Mouse (Mus musculus) MEL (cell line): Measurements from ENCODE around the gene Coq10b. TPM values are rescaled to one million over a fixed set of nuclear protein-coding genes. Genes with fewer than 3 reads are reported as not detected.

Experiments
- DNase-seq: peaks from one replicate; pipeline ENCODE4 v3.0.0; 2011; ENCODE audit warnings: low read depth, low spot score
- H3K27ac ChIP-seq: 2 replicates; pipeline ENCODE4 v1.5.1; 2012; ENCODE audit warnings: low read depth, mild to moderate bottlenecking, control low read depth, low read length, moderate library complexity; ENCODE audit not compliant: control insufficient read depth
- H3K27me3 ChIP-seq, 2 experiments: fragments of 150-350 bp in 1 of 2; sonication (generic) in 1 of 2; 2 replicates each; pipeline ENCODE4 v1.6.1; 2012; ENCODE audit warnings: low read length in 2 of 2, mild to moderate bottlenecking in 2 of 2, improper control_type of control experiment in 1 of 2, moderate library complexity in 1 of 2; ENCODE audit not compliant: insufficient read depth in 2 of 2, control insufficient read depth in 1 of 2
- H3K36me3 ChIP-seq, 2 experiments: 2 replicates each; pipeline ENCODE4 v1.6.1; 2012 to 2014; ENCODE audit warnings: low read length in 2 of 2, improper control_type of control experiment in 1 of 2, inconsistent platforms in 1 of 2, mild to moderate bottlenecking in 1 of 2; ENCODE audit not compliant: insufficient read depth in 2 of 2, control insufficient read depth in 1 of 2
- H3K4me1 ChIP-seq, 2 experiments: fragments of 150-350 bp in 1 of 2; sonication (generic) in 1 of 2; 2 replicates each; pipeline ENCODE4 v1.6.1; 2012; ENCODE audit warnings: low read length in 2 of 2, improper control_type of control experiment in 1 of 2, mild to moderate bottlenecking in 1 of 2; ENCODE audit not compliant: insufficient read depth in 2 of 2, control insufficient read depth in 1 of 2
- H3K4me3 ChIP-seq, 2 experiments: fragments of 150-350 bp in 1 of 2; sonication (generic) in 1 of 2; 2 replicates each; pipeline ENCODE4 v1.5.1; 2012; ENCODE audit warnings: low read depth in 2 of 2, low read length in 2 of 2, mild to moderate bottlenecking in 2 of 2, moderate library complexity in 2 of 2, control low read depth in 1 of 2, improper control_type of control experiment in 1 of 2; ENCODE audit not compliant: control insufficient read depth in 1 of 2, insufficient read depth in 1 of 2
- H3K79me2 ChIP-seq: 2 replicates; pipeline ENCODE4 v1.6.1; 2012; ENCODE audit warnings: mild to moderate bottlenecking, low read length, moderate library complexity; ENCODE audit not compliant: control insufficient read depth, poor library complexity, insufficient read depth
- H3K9ac ChIP-seq: 2 replicates; pipeline ENCODE4 v1.6.1; 2012; ENCODE audit warnings: low read depth, mild to moderate bottlenecking, control low read depth, low read length, moderate library complexity; ENCODE audit not compliant: control insufficient read depth, poor library complexity, severe bottlenecking
- H3K9me3 ChIP-seq: fragments of 150-350 bp; sonication (generic); replicated peaks from 2 replicates; pipeline ENCODE4 v1.6.1; 2012; ENCODE audit warnings: mild to moderate bottlenecking, low read length, improper control_type of control experiment, moderate library complexity; ENCODE audit not compliant: insufficient read depth
- BHLHE40 ChIP-seq: IDR thresholded peaks from 2 replicates; pipeline ENCODE4 v1.6.1; 2012; ENCODE audit warnings: low read depth, mild to moderate bottlenecking, inconsistent platforms, low read length, improper control_type of control experiment, borderline replicate concordance
- CHD1 ChIP-seq: IDR thresholded peaks from 2 replicates; pipeline ENCODE4 v1.6.1; 2012; ENCODE audit warnings: low read depth, mild to moderate bottlenecking, inconsistent platforms, low read length, improper control_type of control experiment
- CHD2 ChIP-seq: IDR thresholded peaks from 2 replicates; pipeline ENCODE4 v1.6.1; 2011; ENCODE audit warnings: low read length, improper control_type of control experiment
- CTCF ChIP-seq, 3 experiments: IDR thresholded peaks in 2 of 3; conservative IDR thresholded peaks in 1 of 3; 2 replicates each; pipeline ENCODE4 v1.5.1; 2011 to 2012; ENCODE audit warnings: low read length in 3 of 3, low read depth in 2 of 3, mild to moderate bottlenecking in 2 of 3, improper control_type of control experiment in 1 of 3, inconsistent platforms in 1 of 3, mixed read lengths in 1 of 3, moderate library complexity in 1 of 3; ENCODE audit not compliant: control insufficient read depth in 1 of 3, insufficient read depth in 1 of 3, poor library complexity in 1 of 3, severe bottlenecking in 1 of 3
- E2F4 ChIP-seq: IDR thresholded peaks from 2 replicates; pipeline ENCODE4 v1.6.1; 2011; ENCODE audit warnings: low read depth, low read length, improper control_type of control experiment, borderline replicate concordance
- GABPA ChIP-seq: IDR thresholded peaks from 2 replicates; pipeline ENCODE4 v1.6.1; 2012; ENCODE audit warnings: low read depth, mild to moderate bottlenecking, inconsistent platforms, low read length, improper control_type of control experiment, moderate library complexity
- GATA1 ChIP-seq: IDR thresholded peaks from 2 replicates; pipeline ENCODE4 v1.6.1; 2011; ENCODE audit warnings: low read depth, low read length, improper control_type of control experiment
- JUND ChIP-seq: IDR thresholded peaks from 2 replicates; pipeline ENCODE4 v1.6.1; 2011; ENCODE audit warnings: low read depth, mild to moderate bottlenecking, improper control_type of control experiment, low read length
- KAT2A ChIP-seq: conservative IDR thresholded peaks from 2 replicates; pipeline ENCODE4 v1.6.1; 2012; ENCODE audit warnings: low read depth, low read length, improper control_type of control experiment, inconsistent platforms
- MAZ ChIP-seq: IDR thresholded peaks from 2 replicates; pipeline ENCODE4 v1.6.1; 2012; ENCODE audit warnings: low read depth, mild to moderate bottlenecking, inconsistent platforms, low read length, improper control_type of control experiment
- MEF2A ChIP-seq: IDR thresholded peaks from 2 replicates; pipeline ENCODE4 v1.6.1; 2014; ENCODE audit warnings: low read depth, mild to moderate bottlenecking, inconsistent platforms, low read length, improper control_type of control experiment; ENCODE audit not compliant: poor library complexity, insufficient replicate concordance, severe bottlenecking; ENCODE audit errors: extremely low read depth
- MXI1 ChIP-seq: IDR thresholded peaks from 2 replicates; pipeline ENCODE4 v1.6.1; 2011; ENCODE audit warnings: mild to moderate bottlenecking, low read depth, low read length, improper control_type of control experiment
- MYC ChIP-seq: IDR thresholded peaks from 2 replicates; pipeline ENCODE4 v1.6.1; 2011; ENCODE audit warnings: low read depth, mild to moderate bottlenecking, low read length, improper control_type of control experiment, moderate library complexity
- NRF1 ChIP-seq: IDR thresholded peaks from 2 replicates; pipeline ENCODE4 v1.6.1; 2014; ENCODE audit warnings: low read depth, mild to moderate bottlenecking, inconsistent platforms, low read length, improper control_type of control experiment, moderate library complexity; ENCODE audit not compliant: poor library complexity, insufficient read depth, severe bottlenecking
- POLR2A ChIP-seq, 2 experiments: IDR thresholded peaks; 2 replicates each; pipeline ENCODE4 v1.6.1; 2011 to 2012; ENCODE audit warnings: low read length in 2 of 2, mild to moderate bottlenecking in 2 of 2, control low read depth in 1 of 2, improper control_type of control experiment in 1 of 2, low read depth in 1 of 2, moderate library complexity in 1 of 2; ENCODE audit not compliant: control insufficient read depth in 1 of 2, insufficient read depth in 1 of 2, poor library complexity in 1 of 2
- POLR2AphosphoS5 ChIP-seq: IDR thresholded peaks from 2 replicates; pipeline ENCODE4 v1.6.1; 2012; ENCODE audit warnings: low read depth, borderline replicate concordance, mild to moderate bottlenecking, inconsistent platforms, low read length, moderate library complexity, mixed read lengths
- RCOR1 ChIP-seq: IDR thresholded peaks from 2 replicates; pipeline ENCODE4 v1.6.1; 2012; ENCODE audit warnings: low read depth, mild to moderate bottlenecking, inconsistent platforms, low read length, improper control_type of control experiment
- SMC3 ChIP-seq: IDR thresholded peaks from 2 replicates; pipeline ENCODE4 v1.6.1; 2011; ENCODE audit warnings: low read depth, low read length, improper control_type of control experiment
- TAL1 ChIP-seq: IDR thresholded peaks from 2 replicates; pipeline ENCODE4 v1.6.1; 2012; ENCODE audit warnings: mild to moderate bottlenecking, inconsistent platforms, low read length, moderate library complexity, mixed read lengths
- USF1 ChIP-seq: IDR thresholded peaks from 2 replicates; pipeline ENCODE4 v1.6.1; 2014; ENCODE audit warnings: low read depth, mild to moderate bottlenecking, inconsistent platforms, low read length, improper control_type of control experiment, moderate library complexity
- USF2 ChIP-seq, 2 experiments: IDR thresholded peaks; 2 replicates each; pipeline ENCODE4 v1.6.1; 2011 to 2012; ENCODE audit warnings: improper control_type of control experiment in 2 of 2, low read length in 2 of 2, borderline replicate concordance in 1 of 2, inconsistent platforms in 1 of 2, low read depth in 1 of 2, mild to moderate bottlenecking in 1 of 2; ENCODE audit not compliant: insufficient read depth in 1 of 2
- ZC3H11A ChIP-seq: IDR thresholded peaks from 2 replicates; pipeline ENCODE4 v1.6.1; 2012; ENCODE audit warnings: low read depth, mild to moderate bottlenecking, inconsistent platforms, low read length, improper control_type of control experiment
- ZKSCAN1 ChIP-seq: IDR thresholded peaks from 2 replicates; pipeline ENCODE4 v1.6.1; 2012; ENCODE audit warnings: low read depth, mild to moderate bottlenecking, inconsistent platforms, low read length, improper control_type of control experiment, moderate library complexity
- ZMIZ1 ChIP-seq: IDR thresholded peaks from 2 replicates; pipeline ENCODE4 v1.6.1; 2012; ENCODE audit warnings: low read depth, mild to moderate bottlenecking, inconsistent platforms, low read length, improper control_type of control experiment, moderate library complexity
- polyA plus RNA-seq, 2 experiments: library from polyadenylated mRNA; stranded (reverse) in 1 of 2; unstranded in 1 of 2; fragments of >175 nt in 1 of 2; fragments of >200 nt in 1 of 2; gene quantifications; 2 replicates each; pipeline versions ENCODE4 v1.2.1 to v1.2.4; 2012; ENCODE audit warnings: low replicate concordance in 2 of 2, low read depth in 1 of 2; ENCODE audit not compliant: insufficient read length in 2 of 2, insufficient read depth in 1 of 2, missing spikeins in 1 of 2
- total RNA-seq: library from RNA; depleted of rRNA; stranded (reverse); fragments of 300-350 nt; gene quantifications from 2 replicates; pipeline ENCODE4 v1.2.3, GENCODE M21; 2012

Gene Coq10b
- total and polyA plus RNA-seq, 3 experiments = 9.8 to 84.6 (median 13.4) TPM

DNA sequence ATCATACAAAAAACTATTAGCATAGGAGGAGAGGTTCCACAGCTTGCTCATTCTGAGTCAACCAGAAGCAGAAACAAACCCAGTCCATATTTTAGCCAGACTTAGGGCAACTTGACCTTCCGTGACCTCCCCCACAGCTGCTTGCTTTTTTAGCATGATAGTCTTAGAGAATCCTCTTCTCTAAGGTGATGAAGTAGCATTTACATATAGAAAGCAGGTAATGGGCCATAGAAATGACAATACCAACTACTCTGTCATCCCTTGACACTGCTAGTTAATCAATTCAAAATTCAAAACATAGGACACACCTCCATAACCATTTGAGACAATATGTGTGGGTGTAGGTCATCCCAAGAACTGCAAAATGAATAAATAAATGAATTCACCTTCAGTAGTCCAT lies 12.6 kb upstream of the Coq10b start:
- H3K9ac ChIP-seq = no peak overlapping the region
- no peaks in the 10 kb centered on the region for H3K4me1 ChIP-seq
- no peaks in the 10 kb centered on the region for H3K36me3 ChIP-seq
- no peak overlapping the region for H3K27ac ChIP-seq
- no peak for DNase-seq
- H3K4me3 ChIP-seq = no peak overlapping the region
- no peaks in the 10 kb centered on the region for H3K79me2 ChIP-seq
- TF ChIP-seq ZMIZ1 (no peak), NRF1 (no peak), USF1 (no peak), CHD1 (no peak), KAT2A (no peak), SMC3 (no peak), MEF2A (no peak), POLR2AphosphoS5 (no peak), RCOR1 (no peak), CTCF (IDR thresholded peaks at IDR 0.05 in 2 of 3, conservative IDR thresholded peaks at IDR 0.05 in 1 of 3; ENCODE audit: control insufficient read depth in 1 of 3, insufficient read depth in 1 of 3, low read depth in 2 of 3, low read length in 3 of 3, poor library complexity in 1 of 3, severe bottlenecking in 1 of 3) (no peak), ZC3H11A (no peak), GATA1 (no peak), MYC (no peak), CHD2 (no peak)
- no peaks in the 10 kb centered on the region; a peak in 1 of 4 replicates for H3K27me3 ChIP-seq
- no peaks in the 10 kb centered on the region for H3K9me3 ChIP-seq

DNA sequence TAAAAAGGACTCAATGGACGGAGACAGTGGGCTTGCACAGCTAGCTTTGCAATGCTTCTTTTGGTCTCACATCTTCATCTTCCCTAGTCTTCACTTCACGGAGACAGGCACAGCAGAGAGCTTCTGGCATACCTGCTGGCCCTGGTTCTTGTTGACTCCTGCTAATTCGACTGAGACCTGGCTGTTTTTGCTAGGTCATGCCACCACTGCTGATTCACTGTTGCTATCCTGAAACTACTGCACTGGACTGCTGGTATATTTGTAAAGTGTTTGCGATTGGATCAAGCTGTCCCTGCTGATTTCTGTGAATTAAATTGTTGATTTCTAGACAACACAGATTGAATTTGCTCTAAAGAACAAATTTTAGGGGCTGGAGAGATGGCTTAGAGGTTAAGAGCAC lies 10.9 kb upstream of the Coq10b start:
- Histone ChIP-seq H3K9ac (no peak overlapping the region), H3K9me3 (no peaks in the 10 kb centered on the region)

More for the DNA sequence above, 10.9 kb upstream of the Coq10b start:
- Histone ChIP-seq H3K36me3 (no peaks in the 10 kb centered on the region), H3K27ac (no peak overlapping the region)
- TF ChIP-seq GABPA (no peak), POLR2A (IDR thresholded peaks at IDR 0.05; ENCODE audit: control insufficient read depth in 1 of 2, insufficient read depth in 1 of 2, low read depth in 1 of 2, low read length in 2 of 2, poor library complexity in 1 of 2) (no peak), BHLHE40 (no peak), TAL1 (no peak), MXI1 (no peak), RCOR1 (no peak), NRF1 (no peak), CHD1 (no peak), ZKSCAN1 (no peak), CTCF (IDR thresholded peaks at IDR 0.05 in 2 of 3, conservative IDR thresholded peaks at IDR 0.05 in 1 of 3; ENCODE audit: control insufficient read depth in 1 of 3, insufficient read depth in 1 of 3, low read depth in 2 of 3, low read length in 3 of 3, poor library complexity in 1 of 3, severe bottlenecking in 1 of 3) (no peak), USF1 (no peak), JUND (no peak), MYC (no peak), POLR2AphosphoS5 (no peak), USF2 (IDR thresholded peaks at IDR 0.05; ENCODE audit: borderline replicate concordance in 1 of 2, insufficient read depth in 1 of 2, low read depth in 1 of 2, low read length in 2 of 2) (no peak), MAZ (no peak), E2F4 (no peak)
- TF ChIP-seq, all 39 proteins: peak for 0
- H3K4me1 ChIP-seq = no peaks in the 10 kb centered on the region
- DNase-seq = no peak
- no peak overlapping the region for H3K4me3 ChIP-seq
- no peaks in the 10 kb centered on the region; a peak in 1 of 4 replicates for H3K27me3 ChIP-seq
- no peaks in the 10 kb centered on the region for H3K79me2 ChIP-seq
